Mouse (Mus musculus) left cerebral cortex, adult 2 months (tissue): Measurements from ENCODE around the gene Zc3h12c. TPM values are rescaled to one million over a fixed set of nuclear protein-coding genes. Genes with fewer than 3 reads are reported as not detected.

Source experiments
- DNase-seq, 2 experiments: peaks; one replicate each; pipeline ENCODE4 v3.0.0; 2021 to 2022; ENCODE audit warnings: low spot score in 2 of 2, mixed read lengths in 1 of 2; ENCODE audit errors: extremely low spot score in 1 of 2
- H3K27ac ChIP-seq: fragments of 200-600 bp; 2 replicates; pipeline ENCODE4 v1.8.1; 2022
- H3K4me3 ChIP-seq: fragments of 200-600 bp; 2 replicates; pipeline ENCODE4 v1.8.1; 2022
- CTCF ChIP-seq: fragments of 200-600 bp; IDR thresholded peaks from 2 replicates; pipeline ENCODE4 v1.8.1; 2022; ENCODE audit warnings: antibody characterized with exemption, mild to moderate bottlenecking, moderate library complexity
- intact Hi-C: fragments of 180-260 bp; cut with DNase I; formaldehyde crosslinking; loops from one replicate; pipeline ENCODE4 v1.15.1; 2025
- total RNA-seq, 2 experiments: library from RNA; stranded (reverse); gene quantifications; 2 replicates each; pipeline ENCODE4 v1.2.3; 2021

The Zc3h12c gene
- total RNA-seq, 2 experiments from 2014 or later: 15.1 to 16.2 TPM

GRCm38 (mm10) chr9:52165076-52165705 is 3.2 kb downstream of the Zc3h12c start:
- no peak overlapping the region for H3K4me3 ChIP-seq
- no peak for DNase-seq
- no peak for TF ChIP-seq CTCF
- intact Hi-C loops: loop anchor here (5.0 to 10.0 kb wide), 3 partner anchors 77 to 120 kb away; partner anchors contain the start of gene Rdx
- no peak overlapping the region for H3K27ac ChIP-seq

- DNase-seq: no peak
- intact Hi-C loops: loop anchor here (10.0 kb wide), 1 partner anchor 124 kb away; no protein-coding TSS in a partner anchor
- peak; percentile 8 for TF ChIP-seq CTCF
- Histone ChIP-seq H3K4me3 (no peak overlapping the region), H3K27ac (no peak overlapping the region)
Measured at GRCm38 (mm10) chr9:52160512-52160911, 7.9 kb downstream of the Zc3h12c start.

GRCm38 (mm10) chr9:52158561-52158960 is 9.8 kb downstream of the Zc3h12c start:
- no peak for DNase-seq
- TF ChIP-seq CTCF: no peak
- intact Hi-C loops: no loop called here
- no peak overlapping the region for H3K4me3 ChIP-seq
- H3K27ac ChIP-seq: no peak overlapping the region

GRCm38 (mm10) chr9:52155417-52155816 is 13.0 kb downstream of the Zc3h12c start:
- Histone ChIP-seq H3K27ac (no peak overlapping the region), H3K4me3 (no peak overlapping the region)
- intact Hi-C loops: no loop called here
- TF ChIP-seq CTCF: no peak
- DNase-seq: no peak

- no peak for DNase-seq
- no peak overlapping the region for H3K4me3 ChIP-seq
- no peak overlapping the region for H3K27ac ChIP-seq
- TF ChIP-seq CTCF: no peak
- intact Hi-C loops: no loop called here
Measured at GRCm38 (mm10) chr9:52154253-52154652, 14.1 kb downstream of the Zc3h12c start.

GRCm38 (mm10) chr9:52152076-52152826 is 16.1 kb downstream of the Zc3h12c start:
- H3K4me3 ChIP-seq: no peak overlapping the region
- no peak overlapping the region for H3K27ac ChIP-seq
- no peak for DNase-seq
- no peak for TF ChIP-seq CTCF
- intact Hi-C loops: no loop called here

- H3K4me3 ChIP-seq: no peak overlapping the region
- TF ChIP-seq CTCF: no peak
- DNase-seq: no peak
- H3K27ac ChIP-seq: no peak overlapping the region
- intact Hi-C loops: no loop called here
Measured at GRCm38 (mm10) chr9:52149768-52150167, 18.6 kb downstream of the Zc3h12c start.

- no peak for DNase-seq
Measured at GRCm38 (mm10) chr9:52149286-52149685, 19.1 kb downstream of the Zc3h12c start.

GRCm38 (mm10) chr9:52148831-52149230 is 19.5 kb downstream of the Zc3h12c start:
- DNase-seq: no peak
- H3K27ac ChIP-seq: no peak overlapping the region
- TF ChIP-seq CTCF: no peak
- H3K4me3 ChIP-seq: no peak overlapping the region
- intact Hi-C loops: no loop called here

More at GRCm38 (mm10) chr9:52149286-52149685, 19.1 kb downstream of the Zc3h12c start:
- Histone ChIP-seq H3K4me3 (no peak overlapping the region), H3K27ac (no peak overlapping the region)
- no peak for TF ChIP-seq CTCF
- intact Hi-C loops: no loop called here

- intact Hi-C loops: no loop called here
- Histone ChIP-seq H3K27ac (no peak overlapping the region), H3K4me3 (no peak overlapping the region)
- no peak for DNase-seq
- TF ChIP-seq CTCF: no peak
Measured at GRCm38 (mm10) chr9:52148311-52148710, 20.1 kb downstream of the Zc3h12c start.

- no peak for TF ChIP-seq CTCF
- no peak for DNase-seq
- no peak overlapping the region for H3K4me3 ChIP-seq
- intact Hi-C loops: no loop called here
- no peak overlapping the region for H3K27ac ChIP-seq
Measured at GRCm38 (mm10) chr9:52146241-52146640, 22.1 kb downstream of the Zc3h12c start.

- TF ChIP-seq CTCF: no peak
- intact Hi-C loops: no loop called here
- H3K4me3 ChIP-seq: no peak overlapping the region
- DNase-seq: no peak
- no peak overlapping the region for H3K27ac ChIP-seq
Measured at GRCm38 (mm10) chr9:52132771-52133170, 35.6 kb downstream of the Zc3h12c start.
